In the genomic region with DNA sequence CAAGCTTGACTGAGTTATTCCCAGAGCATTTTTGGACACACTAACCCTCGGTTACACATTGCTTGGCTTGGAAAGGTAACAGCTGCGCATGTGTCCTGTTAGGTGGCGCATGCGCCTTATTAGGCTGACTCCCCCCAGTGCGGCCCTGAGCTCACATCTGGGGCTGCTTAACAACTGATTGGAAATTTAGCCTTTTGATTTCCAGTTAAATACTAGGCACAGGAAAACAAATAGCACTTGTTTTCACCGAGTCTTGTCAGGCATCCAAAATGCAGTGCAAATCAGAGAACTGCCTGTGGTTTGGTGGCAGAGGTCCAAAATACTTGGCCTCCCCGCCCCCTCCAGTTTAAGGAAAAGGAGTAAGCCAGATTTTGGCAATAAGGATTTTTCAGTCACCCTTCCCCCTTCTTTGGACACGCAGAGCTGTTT, we compare ENCODE assay signal across 8 mouse cellular contexts.
DNase-seq lines count a peak whose midpoint lies in the region; ATAC-seq and TF ChIP-seq lines count a peak whose summit lies in the region.

No protein-coding gene starts in this region.

- peak; percentile 21 for DNase-seq in R1 (ENCODE audit: low read depth, low spot score)
- DNase-seq in cerebellum, adult 9-11 months, result peak; percentile 77
- DNase-seq in frontal cortex, postnatal 25 days (ENCODE audit: low spot score in 2 of 2), result peak; percentile 22 to 38
- peak; percentile 37 for DNase-seq in hindbrain, embryonic 11.5 days (ENCODE audit: low spot score)
- peak; percentile 62 to 68 for DNase-seq in layer of hippocampus, adult 8-10 months (ENCODE audit: low spot score in 2 of 2)
- DNase-seq in lung, adult 2 months, result peak; percentile 58
- peak; percentile 51 for DNase-seq in right cerebral cortex, postnatal 25 days

- H3K4me3 ChIP-seq in hindbrain, embryonic 11.5 days (ENCODE audit: low read depth, low read length), result no peak overlapping the region
- peak overlapping the region; percentile 20 for H3K4me3 ChIP-seq in lung, adult 2 months (replicated peaks; ENCODE audit: extremely low read depth, low read depth, low read length)

- no peaks in the 10 kb centered on the region for H3K9me3 ChIP-seq in hindbrain, embryonic 11.5 days (ENCODE audit: control insufficient read depth, low read length)

- no peak for ATAC-seq in hindbrain, embryonic 11.5 days (ENCODE audit: low FRiP score)
- no peak for ATAC-seq in granulocyte monocyte progenitor cell, adult 5-6 weeks (replicated peaks; ENCODE audit: poor library complexity, severe bottlenecking)

- H3K4me2 ChIP-seq in hindbrain, embryonic 11.5 days (replicated peaks; ENCODE audit: low read depth, low read length), result no peak overlapping the region

- H3K27me3 ChIP-seq in hindbrain, embryonic 11.5 days (ENCODE audit: control insufficient read depth, insufficient read depth, low read length), result no peaks in the 10 kb centered on the region

- no peaks in the 10 kb centered on the region for H3K4me1 ChIP-seq in hindbrain, embryonic 11.5 days (replicated peaks; ENCODE audit: control insufficient read depth, insufficient read depth, low read length)
- H3K4me1 ChIP-seq in lung, adult 2 months (ENCODE audit: control insufficient read depth, insufficient read depth, low read length), result peaks cover 19% of the 10 kb centered on the region

- no peak for TF ChIP-seq POLR2A in lung, adult 2 months (IDR thresholded peaks at IDR 0.05; ENCODE audit: borderline replicate concordance, extremely low read depth, low read depth, low read length)

- WGBS in hindbrain, embryonic 11.5 days, result 60% methylated on average over 8 of the region's 8 CpGs
- 18% methylated on average over 8 of the region's 8 CpGs for WGBS in lung, adult 2 months

- no peak for TF ChIP-seq CTCF in lung, adult 2 months (IDR thresholded peaks at IDR 0.05; ENCODE audit: insufficient read depth, low read length)

- H3K27ac ChIP-seq in hindbrain, embryonic 11.5 days (ENCODE audit: low read depth, low read length), result no peak overlapping the region

- H3K36me3 ChIP-seq in hindbrain, embryonic 11.5 days (ENCODE audit: control insufficient read depth, insufficient read depth, low read length), result no peaks in the 10 kb centered on the region

- no peak overlapping the region for H3K9ac ChIP-seq in hindbrain, embryonic 11.5 days (ENCODE audit: low read depth, low read length)

Comparison
In these comparisons a context has a peak if more than half of its experiments do, and no peak if none do; other contexts are left out.
1. DNase-seq: peak in every context shown above with its lines; median percentile 77 in cerebellum, adult 9-11 months; 65 in layer of hippocampus, adult 8-10 months; 58 in lung, adult 2 months; 51 in right cerebral cortex, postnatal 25 days; 37 in hindbrain, embryonic 11.5 days; 30 in frontal cortex, postnatal 25 days; 21 in R1.